9 mouse cellular contexts compared by ENCODE assay signal in genomic region chr13:36695516-36696201, GRCm38 (mm10). TPM values are rescaled to one million over a fixed set of nuclear protein-coding genes. Genes with fewer than 3 reads are reported as not detected.
DNase-seq lines count a peak whose midpoint lies in the region; ATAC-seq lines count a peak whose summit lies in the region.
"Had no signal": no experiment of that assay in that cellular context is flagged by ENCODE, and none has a peak within 500 bp of the region (broad histone marks: within the 10 kb centered on the region; RNA-seq: fewer than 3 reads in every experiment).

No protein-coding gene starts in this region.

- peak; percentile 23 for DNase-seq in layer of hippocampus, adult 9-11 months
- no peak for DNase-seq in layer of hippocampus, postnatal 25 days (ENCODE audit: extremely low spot score in 1 of 2, low spot score in 1 of 2)
- DNase-seq in cerebellum, adult 11 months, result peak; percentile 77
- DNase-seq in lung, postnatal 36 days, result peak; percentile 21
- no peak for DNase-seq in forebrain, embryonic 10.5 days (ENCODE audit: extremely low spot score, low spot score)
- DNase-seq in gastrocnemius, postnatal 14 days, result no peak

- H3K4me2 ChIP-seq in heart, embryonic 15.5 days, result peak overlapping the region; percentile 16; the same call in 1 of the 2 replicates
- H3K4me2 ChIP-seq: embryonic facial prominence, embryonic 12.5 days had no signal

- WGBS in heart, embryonic 15.5 days, result 44% methylated on average over 7 of the region's 7 CpGs
- WGBS in forebrain, embryonic 10.5 days, result 80% methylated on average over 7 of the region's 7 CpGs

- intact Hi-C loops in gastrocnemius, postnatal 14 days (cut with DNase I; ENCODE audit: low total_unique reads), result no loop called here

- H3K4me1 ChIP-seq in heart, embryonic 15.5 days (replicated peaks), result peaks cover 7% of the 10 kb centered on the region
- H3K4me1 ChIP-seq in forebrain, embryonic 10.5 days, result no peaks in the 10 kb centered on the region
- H3K4me1 ChIP-seq: embryonic facial prominence, embryonic 12.5 days had no signal

- H3K9me3 ChIP-seq in heart, embryonic 15.5 days (replicated peaks), result no peaks in the 10 kb centered on the region
- no peaks in the 10 kb centered on the region for H3K9me3 ChIP-seq in forebrain, embryonic 10.5 days
- H3K9me3 ChIP-seq: embryonic facial prominence, embryonic 12.5 days had no signal

- no peak overlapping the region for H3K4me3 ChIP-seq in heart, embryonic 15.5 days
- no peak overlapping the region for H3K4me3 ChIP-seq in forebrain, embryonic 10.5 days
- H3K4me3 ChIP-seq: embryonic facial prominence, embryonic 12.5 days had no signal

- H3K27ac ChIP-seq in heart, embryonic 15.5 days, result no peak overlapping the region
- H3K27ac ChIP-seq in forebrain, embryonic 10.5 days, result no peak overlapping the region
- H3K27ac ChIP-seq: embryonic facial prominence, embryonic 12.5 days had no signal

- no peaks in the 10 kb centered on the region for H3K27me3 ChIP-seq in heart, embryonic 15.5 days
- no peaks in the 10 kb centered on the region for H3K27me3 ChIP-seq in forebrain, embryonic 10.5 days (ENCODE audit: poor library complexity, severe bottlenecking)
- H3K27me3 ChIP-seq: embryonic facial prominence, embryonic 12.5 days had no signal

- H3K9ac ChIP-seq in heart, embryonic 15.5 days, result no peak overlapping the region
- H3K9ac ChIP-seq: embryonic facial prominence, embryonic 12.5 days had no signal

- H3K36me3 ChIP-seq in heart, embryonic 15.5 days, result no peaks in the 10 kb centered on the region
- no peaks in the 10 kb centered on the region for H3K36me3 ChIP-seq in forebrain, embryonic 10.5 days (replicated peaks)
- H3K36me3 ChIP-seq: embryonic facial prominence, embryonic 12.5 days had no signal

- ATAC-seq in heart, embryonic 15.5 days (replicated peaks; ENCODE audit: insufficient number of reproducible peaks, insufficient read depth, low FRiP score, low read depth), result no peak
- ATAC-seq in inflammation-experienced regulatory T-cells, adult 6 months, result no peak

RNA-seq across cellular contexts. Expression of gene Nrn1, which starts 39.3 kb away (rescaled TPM):
- total RNA-seq in layer of hippocampus, postnatal 25 days (2021), result 100 to 1,000 TPM; 293 to 319 TPM
- 2.3 TPM in 2 replicates for polyA plus RNA-seq in heart, embryonic 15.5 days (2015; fragmentation: Nextera tagmentation; extraction: Ambion mirVana)
- polyA plus RNA-seq in inflammation-experienced regulatory T-cells, adult 6 months (2017; shearing (Covaris generic)), result 10 to 100 TPM; 36.9 to 46.4 (median 42.7) TPM
- polyA plus RNA-seq in forebrain, embryonic 10.5 days (2016; fragmentation: Nextera tagmentation; extraction: Ambion mirVana), result 6.9 and 10.4 TPM in 2 replicates
- total RNA-seq in gastrocnemius, postnatal 14 days (2021), result 1 to 10 TPM; 1.5 to 1.7 TPM

Comparison
In these comparisons a context has a peak if more than half of its experiments do, and no peak if none do; other contexts are left out.
1. DNase-seq: peak in layer of hippocampus, adult 9-11 months (single experiment), cerebellum, adult 11 months (single experiment) and lung, postnatal 36 days (single experiment); none in layer of hippocampus, postnatal 25 days (0 of 2), forebrain, embryonic 10.5 days (single experiment) and gastrocnemius, postnatal 14 days (single experiment).